Mouse (Mus musculus) brain, adult 2 months (tissue): ENCODE measurements around the gene Sipa1l3.

Experiments used
- DNase-seq: peaks from one replicate; pipeline ENCODE4 v3.0.0; 2011; ENCODE audit warnings: low read depth, low spot score

The Sipa1l3 gene

DNA sequence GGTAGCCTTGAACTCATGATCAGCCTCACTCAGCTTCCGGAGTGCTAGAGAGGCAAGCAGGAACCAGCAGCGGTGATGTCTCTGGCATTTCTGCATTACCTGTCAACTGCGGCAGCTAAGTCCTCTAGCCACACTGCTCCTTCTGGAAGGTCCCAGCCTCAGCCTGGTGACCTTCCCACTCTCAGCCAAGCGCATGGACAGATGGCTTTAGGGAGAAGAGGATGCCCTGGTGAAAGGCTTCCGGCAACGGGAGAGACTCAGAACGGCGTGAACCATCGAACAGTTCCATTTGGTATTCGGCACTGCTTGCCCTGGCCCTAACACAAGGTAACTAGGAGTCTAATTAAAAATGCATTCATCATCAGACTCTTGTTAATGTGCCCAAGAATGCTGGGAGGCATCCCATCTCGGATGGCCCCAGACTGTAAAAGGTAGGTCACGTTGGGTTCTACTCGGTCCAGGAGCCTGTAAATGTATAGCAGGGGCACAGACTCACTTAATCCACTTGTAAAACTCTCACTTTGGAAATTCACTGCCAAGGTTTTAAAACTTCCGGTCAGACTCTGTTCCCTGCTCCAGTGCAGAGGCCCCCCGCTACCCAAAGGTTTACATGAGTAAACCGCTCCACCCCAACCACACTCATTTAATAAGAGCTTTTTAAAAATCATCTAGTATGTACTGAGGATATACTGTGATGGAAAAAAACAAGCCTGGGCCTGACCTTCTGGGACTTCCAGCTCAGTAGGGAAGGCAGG lies 37.7 kb downstream of the Sipa1l3 start:
- DNase-seq, result peak; percentile 86

DNA sequence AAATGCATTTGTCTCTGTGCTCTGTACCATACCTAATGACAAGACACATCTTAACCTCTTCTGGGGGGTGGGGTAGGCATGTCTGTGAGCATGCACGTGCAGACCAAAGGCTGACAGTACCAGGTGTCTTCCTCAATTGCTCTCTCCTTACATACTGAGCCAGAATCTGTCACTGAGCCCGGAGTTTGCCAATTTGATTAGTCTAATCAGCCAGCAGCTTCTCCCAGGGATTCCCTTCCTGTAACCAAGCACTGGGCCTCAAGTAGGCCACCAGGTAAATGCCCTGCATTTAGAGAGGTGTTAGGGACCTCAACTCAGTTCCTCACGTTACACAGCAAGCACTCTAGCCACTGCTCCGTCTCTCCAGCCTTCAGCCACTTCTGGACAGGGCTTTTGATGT lies 38.3 kb downstream of the Sipa1l3 start:
- DNase-seq, result peak; percentile 62

DNA sequence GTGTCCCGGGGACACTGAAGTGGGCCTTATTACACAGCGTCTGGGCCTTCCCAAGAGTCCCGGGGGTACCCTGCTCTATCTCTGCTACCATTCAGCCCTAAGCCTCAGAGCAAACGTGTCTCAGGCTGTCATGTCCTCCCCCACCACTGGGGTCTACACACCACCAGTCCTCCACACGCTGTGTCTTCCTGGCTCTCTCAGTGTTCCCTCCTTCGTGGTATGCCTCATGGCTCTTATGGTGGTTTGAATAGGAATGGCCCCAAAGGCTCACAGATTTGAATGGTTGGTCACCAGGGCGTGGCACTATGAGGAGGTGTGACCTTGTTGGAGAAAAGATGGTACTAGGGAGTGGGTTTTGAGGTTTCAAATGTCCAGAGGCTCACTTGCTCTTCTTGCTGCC lies 43.4 kb downstream of the Sipa1l3 start:
- DNase-seq, result no peak

DNA sequence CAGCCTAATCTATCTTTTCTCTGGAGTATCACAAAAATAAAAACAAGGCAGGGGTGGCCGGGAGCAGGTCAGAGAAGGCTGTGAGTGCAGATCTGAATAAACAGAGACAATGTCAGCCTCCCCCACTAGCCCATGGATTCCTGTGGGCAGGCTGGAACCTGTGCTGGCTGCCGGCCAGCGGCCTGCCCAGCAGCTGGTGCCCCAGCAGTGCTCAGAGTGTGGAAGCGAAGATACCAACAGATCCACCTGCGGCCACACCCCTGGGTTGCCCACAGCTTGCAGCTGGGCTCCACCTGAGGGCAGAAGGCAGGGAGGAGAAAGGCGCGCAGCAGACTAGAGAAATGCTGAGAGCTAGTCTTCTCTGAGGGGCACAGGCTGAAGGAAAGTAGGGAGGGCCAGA lies 47.1 kb downstream of the Sipa1l3 start:
- no peak for DNase-seq

DNA sequence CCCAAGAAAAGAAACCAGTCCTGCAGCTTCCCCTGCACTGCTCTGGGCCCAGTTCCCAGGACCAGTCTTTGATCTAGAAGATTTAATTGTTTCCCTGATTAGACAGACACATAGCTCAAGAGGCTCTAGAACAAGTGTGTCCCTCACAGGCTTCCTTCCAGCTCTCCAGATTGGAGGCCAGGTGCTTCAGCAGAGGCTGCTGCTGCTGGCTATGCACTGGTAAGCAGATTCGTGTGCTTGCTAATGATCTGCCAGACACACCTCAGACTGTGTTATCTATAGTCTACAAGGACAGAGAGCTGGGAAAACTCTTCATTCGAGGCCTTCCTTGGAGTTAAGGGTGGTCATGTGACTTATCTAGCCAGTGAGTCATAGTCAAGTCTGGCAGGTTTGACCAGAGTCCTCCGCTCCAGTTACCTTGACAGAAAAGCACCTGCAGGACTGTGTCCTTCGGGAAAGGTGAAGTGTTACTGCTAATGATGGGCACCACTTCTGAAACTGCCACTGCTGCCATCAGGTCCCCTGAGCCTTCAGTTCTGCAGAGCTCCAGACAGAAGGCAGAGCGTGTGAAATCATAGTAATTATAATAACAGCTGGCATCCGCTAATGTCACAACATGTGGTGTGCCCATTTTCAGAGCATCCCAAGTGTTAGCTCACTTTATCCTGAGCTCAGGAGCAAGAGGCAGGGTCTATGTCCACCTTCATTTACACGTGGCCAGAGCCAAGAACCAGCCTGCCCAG lies 48.7 kb downstream of the Sipa1l3 start:
- DNase-seq, result peak; percentile 81

DNA sequence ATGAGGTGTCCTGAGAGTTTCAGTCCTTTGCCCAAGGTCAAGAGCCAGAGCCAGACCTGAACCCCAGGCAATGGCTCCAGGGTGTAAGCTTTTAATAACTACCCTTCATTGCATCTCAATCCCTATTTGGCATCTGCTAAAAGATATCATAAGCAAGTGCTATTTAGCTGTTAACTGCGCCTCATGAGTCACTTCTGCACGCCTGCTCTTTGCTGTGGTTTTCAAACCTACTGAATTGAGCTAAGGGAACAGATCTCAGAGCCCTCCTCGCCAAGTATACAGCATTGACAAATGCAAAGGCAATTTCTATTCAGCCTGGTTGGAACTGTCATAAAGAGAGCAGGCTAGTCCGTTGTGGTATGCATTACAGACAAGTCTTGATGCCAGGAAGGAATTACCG lies 49.8 kb downstream of the Sipa1l3 start:
- peak; percentile 70 for DNase-seq

DNA sequence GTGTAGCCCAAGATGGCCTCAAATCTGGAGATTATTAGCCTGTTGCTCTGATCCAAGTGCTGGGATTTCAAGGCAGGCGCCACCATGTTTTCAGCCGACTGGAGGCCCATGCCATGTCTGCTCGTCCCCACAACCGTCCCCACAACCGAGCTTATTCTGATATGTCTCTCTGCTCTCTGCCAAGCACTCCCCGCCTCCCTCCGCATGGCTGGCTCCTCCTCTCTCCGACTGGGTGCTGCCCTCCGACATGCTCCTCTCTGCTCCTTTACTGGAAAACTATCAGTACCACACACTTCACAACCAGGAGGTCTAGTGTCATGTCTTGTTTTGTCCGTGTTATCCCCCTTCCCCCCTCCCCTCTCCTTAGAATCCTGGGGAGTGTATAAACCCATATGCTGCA lies 51.9 kb downstream of the Sipa1l3 start:
- DNase-seq, result no peak

DNA sequence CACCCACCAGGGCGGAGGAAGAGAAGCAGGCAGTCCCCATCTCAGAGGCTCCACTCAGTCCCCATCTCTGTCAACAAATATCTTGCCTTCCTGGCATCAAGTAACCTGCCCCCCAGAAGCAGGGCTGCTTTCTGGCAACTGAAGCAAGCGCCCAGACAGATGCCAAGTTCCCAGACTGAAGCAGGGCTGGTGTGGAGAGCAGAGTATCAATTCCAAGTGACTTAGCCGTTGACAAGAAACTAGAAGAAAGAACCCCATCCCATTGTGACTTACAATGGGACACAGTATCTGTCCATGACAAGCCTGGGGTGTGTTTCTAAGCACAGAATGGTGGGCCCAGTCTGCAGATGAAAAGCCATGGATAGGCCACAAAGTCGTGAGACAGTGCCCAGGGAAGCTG lies 52.7 kb downstream of the Sipa1l3 start:
- DNase-seq, result no peak

DNA sequence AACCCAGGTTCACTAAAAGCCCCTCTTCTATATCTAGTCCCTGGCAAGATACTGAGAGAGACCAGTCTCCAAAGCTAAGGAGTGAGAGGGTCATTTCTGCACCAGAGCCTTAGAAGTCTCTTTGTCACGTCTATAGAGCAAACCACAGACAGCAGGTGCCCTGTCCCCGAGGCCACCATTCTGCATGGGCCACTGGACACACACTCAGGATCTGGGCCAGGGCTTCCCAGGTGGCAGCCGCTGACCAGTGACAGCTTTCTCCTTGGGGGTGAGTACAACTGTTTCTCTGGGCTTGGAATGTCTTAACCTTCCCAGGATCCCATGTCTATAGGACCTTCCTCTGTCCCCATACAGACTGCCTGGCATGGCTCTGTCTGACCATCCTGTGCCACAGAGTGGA lies 55.6 kb downstream of the Sipa1l3 start:
- DNase-seq, result no peak

DNA sequence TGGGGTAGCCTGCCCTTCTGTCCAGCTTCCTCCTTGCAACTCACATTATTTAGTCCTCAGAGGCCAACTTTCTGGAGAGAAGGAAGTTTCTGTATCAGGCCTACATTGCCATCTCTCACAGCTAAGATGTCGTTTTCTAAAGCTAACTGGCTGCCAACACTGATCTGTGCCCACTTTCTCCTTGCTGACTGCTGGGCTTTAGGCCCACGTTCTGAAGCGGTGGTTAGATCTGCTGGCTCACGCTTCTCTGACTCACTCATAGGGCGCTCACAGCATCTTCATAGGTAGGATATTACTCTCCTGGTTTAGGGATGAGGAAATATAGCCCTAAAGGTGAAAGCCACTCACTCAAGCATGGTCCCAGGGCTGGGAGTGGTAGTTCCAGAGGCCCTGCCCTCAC lies 56.3 kb downstream of the Sipa1l3 start:
- DNase-seq, result peak; percentile 86

DNA sequence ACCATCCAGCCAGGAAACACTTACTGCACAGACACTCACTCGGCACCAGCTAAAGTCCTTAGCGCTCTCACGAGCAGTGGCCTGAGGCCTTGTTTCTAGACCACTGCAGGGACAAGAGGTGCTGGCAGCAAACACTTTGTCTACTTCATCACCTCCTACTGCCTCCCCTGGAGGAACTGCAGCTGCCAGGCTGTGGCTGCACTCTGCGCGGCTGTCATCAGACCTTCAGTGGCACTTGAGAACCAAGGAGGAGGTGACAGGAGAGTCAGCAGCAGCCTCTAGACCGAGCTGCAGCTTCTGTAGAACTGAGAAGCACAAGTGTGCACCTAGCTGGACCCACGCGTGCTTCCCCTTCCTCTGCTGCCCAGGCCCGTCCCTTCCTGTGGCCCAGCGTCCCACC lies 56.9 kb downstream of the Sipa1l3 start:
- no peak for DNase-seq

DNA sequence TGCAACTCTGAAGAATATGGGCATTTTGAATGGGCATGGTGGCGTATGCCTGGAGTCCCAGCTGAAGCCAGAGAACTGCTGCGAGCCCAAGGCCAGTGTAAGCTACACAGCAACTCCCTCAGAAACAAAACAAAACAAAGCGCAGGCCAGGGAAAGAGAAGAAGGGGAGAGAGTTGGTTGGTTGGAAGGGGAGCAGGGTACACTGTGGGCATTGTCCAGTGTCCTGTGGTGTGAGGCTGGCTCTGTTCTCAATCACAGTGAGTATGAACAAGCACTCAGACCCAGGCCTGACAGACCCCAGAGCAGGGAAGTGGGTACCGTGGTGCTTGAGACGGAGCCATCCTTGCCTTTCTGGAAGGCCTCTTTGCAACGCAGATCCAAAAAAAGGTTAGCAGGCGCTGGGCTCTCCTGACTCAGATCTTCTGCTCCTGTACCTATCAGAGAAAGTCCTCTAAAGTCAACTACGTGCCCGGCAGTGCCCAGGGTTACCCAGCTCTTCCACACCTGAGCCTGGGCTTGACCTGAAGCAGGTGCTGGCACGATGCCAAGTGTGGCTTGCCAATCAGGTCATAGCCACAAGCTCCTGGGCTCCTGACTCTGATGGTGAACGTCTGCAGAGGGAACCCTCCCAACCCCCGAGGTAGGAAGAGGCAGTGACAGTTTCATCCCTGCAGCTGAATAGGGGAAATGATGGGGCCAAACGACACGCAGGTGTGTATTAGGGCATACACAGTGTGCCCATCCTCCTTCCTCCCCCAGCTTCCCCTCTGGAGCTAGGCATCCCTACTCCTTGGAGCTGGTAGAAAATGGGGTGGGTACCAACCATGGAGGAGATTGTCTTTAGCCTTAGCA lies 59.3 kb downstream of the Sipa1l3 start:
- DNase-seq, result peak; percentile 68

DNA sequence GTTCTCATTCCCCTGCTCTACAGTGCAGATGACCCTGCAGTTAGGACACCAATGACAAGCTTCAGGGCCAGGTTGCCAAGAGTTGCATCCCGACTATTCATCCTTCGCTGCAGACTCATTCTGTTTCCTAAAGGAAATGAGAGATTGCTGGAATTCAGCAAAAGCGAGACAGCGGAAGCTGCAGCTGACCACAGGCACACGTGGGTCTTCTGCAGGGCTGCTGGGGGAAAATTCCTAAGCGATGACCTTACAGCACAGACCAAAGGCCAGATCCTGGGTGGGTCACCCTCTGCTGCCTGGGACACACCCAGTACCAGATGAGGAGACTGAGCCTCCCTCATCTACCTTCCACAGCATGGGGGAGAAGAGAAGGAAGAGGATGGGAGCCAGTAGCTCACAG lies 60.7 kb downstream of the Sipa1l3 start:
- DNase-seq, result no peak

DNA sequence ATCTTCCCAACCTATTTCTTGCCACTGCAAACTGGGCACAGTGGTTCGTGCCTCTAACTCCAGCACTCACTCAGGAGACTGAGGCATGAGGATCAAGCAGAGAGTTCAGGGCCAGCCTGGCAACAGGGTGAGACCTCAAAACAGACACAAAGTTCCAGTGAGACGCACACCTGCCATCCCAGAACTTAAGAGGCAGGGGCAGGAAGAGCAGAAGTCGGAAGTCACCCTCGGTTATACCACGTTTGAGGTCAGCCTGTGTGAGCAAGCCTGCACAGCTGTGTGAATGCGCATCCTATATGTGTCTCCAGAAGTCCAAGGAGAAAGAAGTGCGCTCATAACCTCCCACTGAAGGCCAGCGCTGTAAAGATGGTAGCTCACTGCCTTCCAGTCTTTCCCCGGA lies 61.7 kb downstream of the Sipa1l3 start:
- DNase-seq, result no peak

DNA sequence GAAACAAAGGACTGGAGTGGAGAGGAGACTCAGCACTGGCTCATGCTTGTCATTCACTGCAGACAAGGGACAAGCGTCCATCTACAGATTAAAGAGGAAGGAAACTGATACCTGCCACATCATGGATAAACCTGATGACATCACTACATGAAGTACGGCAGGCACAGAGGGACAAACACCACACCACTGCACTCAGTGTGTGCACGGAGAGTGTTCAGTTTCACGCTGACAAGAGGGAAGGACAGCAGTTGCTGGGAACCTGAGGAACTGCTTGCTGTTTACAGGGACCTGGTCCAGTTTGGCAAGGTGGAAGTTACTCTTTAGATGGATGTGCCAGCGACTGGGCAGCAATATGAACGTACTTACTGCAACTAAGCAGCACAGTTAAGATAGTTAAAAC lies 62.9 kb downstream of the Sipa1l3 start:
- DNase-seq, result no peak

DNA sequence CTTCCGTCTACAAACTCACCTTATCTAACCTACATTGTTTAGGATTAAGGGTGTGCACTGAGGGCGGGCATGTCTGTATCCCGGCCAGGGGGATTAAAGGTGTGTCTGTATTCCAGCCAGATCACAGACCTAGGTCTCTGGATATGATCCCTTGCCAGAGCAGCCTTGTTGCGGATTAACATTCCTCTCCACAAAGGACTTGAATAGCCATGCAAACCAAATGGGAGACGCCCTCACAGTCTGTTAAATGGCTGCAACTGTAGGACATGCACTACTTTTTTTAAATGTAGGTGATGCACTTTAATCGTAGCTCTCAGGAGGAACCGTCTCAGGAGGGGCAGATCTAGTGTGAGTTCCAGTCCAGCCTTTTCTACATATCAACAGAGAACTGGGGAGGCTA lies 63.5 kb downstream of the Sipa1l3 start:
- DNase-seq, result no peak

DNA sequence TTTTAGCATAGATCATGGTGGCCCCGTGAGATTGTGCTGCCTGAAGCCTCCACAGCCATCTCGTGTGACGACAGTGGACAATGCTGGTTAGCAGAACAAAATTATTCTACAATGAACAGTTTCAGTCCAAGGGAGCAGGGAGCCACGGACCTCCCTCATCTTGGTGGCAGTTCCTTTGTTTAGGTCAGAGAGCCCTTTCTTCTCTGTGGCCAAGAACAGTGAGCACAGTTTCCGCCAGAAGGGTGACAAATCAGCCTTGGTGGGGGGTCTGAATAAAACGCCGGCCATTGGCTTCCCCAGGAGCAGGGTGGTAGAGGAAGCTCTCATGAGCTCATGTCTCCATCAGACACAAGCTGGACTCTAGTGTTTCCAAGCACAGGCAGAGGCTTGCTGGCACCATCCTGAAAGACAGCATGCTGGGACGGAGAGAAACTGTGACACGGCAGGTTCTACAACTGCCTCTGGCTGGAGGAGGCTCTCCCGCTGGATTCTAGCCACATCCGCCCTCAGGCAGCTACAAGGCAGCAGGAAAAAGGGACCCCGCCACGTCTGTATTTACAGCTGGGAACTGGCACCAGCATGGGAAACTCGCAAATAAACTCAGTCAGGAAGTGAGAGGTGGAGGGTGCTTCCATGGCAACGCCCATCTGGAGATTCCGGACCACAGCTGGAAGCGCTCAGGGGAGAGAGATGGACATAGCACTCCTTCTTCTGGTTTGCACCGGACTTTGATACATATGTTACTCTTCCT lies 65.3 kb downstream of the Sipa1l3 start:
- peak; percentile 84 for DNase-seq

DNA sequence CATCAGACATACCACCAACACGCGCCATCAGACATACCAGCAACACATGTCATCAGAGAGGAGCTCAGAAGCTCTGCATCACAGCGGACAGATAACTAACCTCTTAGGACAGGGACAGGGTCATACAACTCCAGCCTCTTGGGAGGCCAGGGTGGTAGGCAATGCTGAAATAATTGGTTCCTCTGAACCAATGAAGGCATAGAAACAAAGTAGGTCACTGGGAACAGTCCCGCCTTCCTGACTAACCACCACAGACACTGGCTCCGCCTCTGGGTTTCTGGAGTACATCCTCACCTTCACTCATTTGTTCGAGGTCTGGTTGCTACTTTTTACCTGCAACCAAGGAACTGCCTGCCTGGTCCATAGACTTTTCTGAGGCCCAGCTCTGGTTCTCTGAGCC lies 66.1 kb downstream of the Sipa1l3 start:
- DNase-seq, result no peak

DNA sequence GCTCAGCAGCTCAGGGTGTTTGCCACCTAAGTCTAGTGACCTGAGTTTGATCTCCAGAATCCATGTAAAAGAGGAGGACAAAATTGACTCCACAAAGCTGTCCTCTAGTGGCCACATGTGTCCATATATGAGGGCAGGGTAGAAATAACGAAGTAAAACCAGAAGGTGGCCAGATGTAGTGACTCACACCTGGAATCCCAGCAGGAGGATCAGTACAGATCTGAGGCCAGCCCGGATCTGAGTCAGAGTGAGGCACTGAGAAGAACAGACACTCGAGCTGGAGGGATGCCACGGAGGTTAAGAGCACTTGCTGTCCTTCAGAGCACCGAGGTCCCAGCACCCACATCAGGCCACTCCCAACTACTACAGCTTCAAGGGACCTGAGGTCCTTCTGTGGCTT lies 68.3 kb downstream of the Sipa1l3 start:
- DNase-seq, result no peak

DNA sequence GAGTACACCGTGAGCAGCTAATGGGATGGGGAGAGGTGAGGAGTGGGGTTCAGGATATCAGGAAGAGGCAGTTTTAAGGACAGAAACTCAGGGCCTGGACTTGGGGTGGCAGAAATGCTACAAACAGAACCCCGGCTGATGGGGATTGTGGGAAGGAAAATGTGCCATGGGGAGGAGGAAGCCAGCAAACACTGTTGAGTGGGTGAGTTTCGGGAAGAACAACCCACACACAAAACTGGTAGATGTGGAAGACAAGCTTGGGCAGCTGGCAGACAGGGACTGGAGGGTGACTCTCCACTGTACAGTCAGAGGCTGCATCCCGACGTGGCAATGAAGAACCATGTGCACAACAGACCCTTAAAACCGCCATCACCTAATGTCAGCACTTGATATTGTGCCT lies 69.6 kb downstream of the Sipa1l3 start:
- DNase-seq, result peak; percentile 80

DNA sequence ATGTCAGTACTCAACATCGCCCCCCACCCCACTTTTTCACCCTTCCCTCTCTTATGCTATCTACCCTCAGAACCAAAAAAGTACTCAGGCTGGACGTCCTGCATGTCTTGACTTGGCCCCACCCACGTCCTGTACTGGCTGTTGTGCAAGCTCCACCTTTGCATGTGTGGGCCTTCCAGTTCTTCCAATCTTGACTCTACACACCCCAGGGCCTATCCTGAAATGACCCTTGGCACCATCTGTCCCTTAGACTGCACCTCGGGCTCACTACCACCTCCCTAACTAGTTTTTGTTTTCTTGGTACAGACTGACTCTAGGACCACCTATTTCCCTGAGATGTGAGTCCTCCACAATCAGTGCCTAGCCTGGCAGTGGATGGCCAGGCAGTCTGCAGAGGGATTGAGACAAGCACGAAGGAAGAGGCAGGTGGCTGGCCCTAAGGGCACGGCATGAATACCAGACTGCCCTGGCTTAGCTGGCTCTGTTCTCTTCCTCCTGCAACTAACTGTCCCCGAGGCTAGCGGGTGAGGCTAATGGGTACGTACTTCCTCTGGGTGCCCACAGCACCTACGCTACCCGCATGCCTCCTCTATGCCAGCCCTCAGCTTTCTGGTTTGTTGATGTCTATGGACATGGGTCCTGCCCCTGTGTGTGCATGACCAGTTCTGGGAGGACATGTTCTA lies 71.2 kb downstream of the Sipa1l3 start:
- DNase-seq, result no peak
